Mouse (Mus musculus) spleen, adult 2 months (tissue): ENCODE measurements around the gene Med12l.

Experiments used
- CTCF ChIP-seq: fragments of 200-500 bp; IDR thresholded peaks from 2 replicates; pipeline ENCODE4 v1.5.1; 2011; ENCODE audit warnings: mild to moderate bottlenecking, inconsistent platforms; ENCODE audit not compliant: insufficient read depth, insufficient read length, insufficient replicate concordance; ENCODE audit errors: extremely low read depth
- POLR2A ChIP-seq: fragments of 200-500 bp; IDR thresholded peaks from 2 replicates; pipeline ENCODE4 v1.6.1; 2011; ENCODE audit warnings: low read depth, low read length, inconsistent platforms

DNA sequence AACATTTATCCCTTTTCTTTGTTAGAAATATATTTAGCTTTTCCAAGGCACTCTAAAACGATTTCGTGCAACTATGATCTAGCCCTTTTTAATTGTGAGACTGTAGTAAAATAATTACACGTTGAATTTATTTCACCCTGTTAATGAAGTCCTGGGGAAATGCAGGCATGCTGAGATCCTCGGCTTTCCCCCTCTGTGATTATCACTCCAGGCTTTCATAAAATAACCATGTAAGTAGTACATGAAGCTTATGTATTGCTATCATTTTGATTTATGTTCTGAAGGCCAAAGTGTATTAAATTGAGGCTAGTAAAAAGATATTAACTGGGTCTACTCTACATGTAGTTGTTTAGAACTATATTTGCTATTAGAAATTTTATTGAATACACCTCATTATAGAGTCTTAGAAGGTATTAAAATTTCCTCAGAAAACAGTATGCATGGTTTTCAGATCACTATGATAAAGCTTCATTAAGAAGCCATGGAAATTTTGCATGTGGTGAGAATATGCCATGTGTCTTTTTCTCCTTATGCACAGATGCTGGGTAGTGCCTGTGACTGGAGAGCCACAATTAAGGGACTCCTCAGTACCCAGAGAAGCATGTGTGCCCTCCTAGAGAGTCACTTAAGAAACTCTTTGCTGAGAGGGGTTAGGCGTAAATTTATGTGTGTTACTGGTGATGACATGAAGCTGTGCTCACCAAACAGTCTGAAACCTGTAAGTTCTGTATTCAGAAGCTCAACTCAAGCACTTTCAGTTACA, 288.0 kb downstream of the Med12l start:
- no peak for TF ChIP-seq CTCF
- TF ChIP-seq POLR2A = no peak
